Mouse (Mus musculus): ENCODE measurements around the gene Retn. TPM values are rescaled to one million over a fixed set of nuclear protein-coding genes. Genes with fewer than 3 reads are reported as not detected.

Gene Retn
- polyA plus RNA-seq, 1 experiment from 2014 or later = 0.38 TPM

- Histone ChIP-seq H3K4me1 (no peaks in the 10 kb centered on the region), H3K27ac (no peak overlapping the region), H3K4me3 (peak overlapping the region; percentile 51), H3K9ac (no peak overlapping the region), H3K4me2 (replicated peaks) (peak overlapping the region; percentile 74), H3K27me3 (peaks cover 26% of the 10 kb centered on the region), H3K9me3 (no peaks in the 10 kb centered on the region), H3K36me3 (no peaks in the 10 kb centered on the region)
- ATAC-seq (ENCODE audit: insufficient number of reproducible peaks, insufficient read depth, low FRiP score, low TSS enrichment) = 0 out of 2 replicates have a peak, but pooled peaks have one; percentile 13
- WGBS = 8% methylated on average over 8 of the region's 8 CpGs
Measured at GRCm38 (mm10) chr8:3631478-3631875, 24.1 kb upstream of the Retn start.

- Histone ChIP-seq H3K4me3 (no peak overlapping the region), H3K27me3 (no peaks in the 10 kb centered on the region), H3K4me1 (no peaks in the 10 kb centered on the region), H3K4me2 (replicated peaks) (no peak overlapping the region), H3K9me3 (no peaks in the 10 kb centered on the region), H3K9ac (no peak overlapping the region), H3K27ac (no peak overlapping the region), H3K36me3 (no peaks in the 10 kb centered on the region)
- ATAC-seq (ENCODE audit: insufficient number of reproducible peaks, insufficient read depth, low FRiP score, low TSS enrichment) = no peak
- WGBS = 22% methylated on average over 5 of the region's 5 CpGs
Measured at GRCm38 (mm10) chr8:3645804-3646203, 9.8 kb upstream of the Retn start.

- no peak for ATAC-seq (ENCODE audit: insufficient number of reproducible peaks, insufficient read depth, low FRiP score, low TSS enrichment)
- Histone ChIP-seq H3K4me3 (no peak overlapping the region), H3K9me3 (no peaks in the 10 kb centered on the region), H3K9ac (no peak overlapping the region), H3K36me3 (no peaks in the 10 kb centered on the region), H3K27ac (no peak overlapping the region), H3K4me1 (no peaks in the 10 kb centered on the region), H3K27me3 (no peaks in the 10 kb centered on the region), H3K4me2 (replicated peaks) (no peak overlapping the region)
- 78% methylated on average over 6 of the region's 6 CpGs for WGBS
Measured at GRCm38 (mm10) chr8:3646824-3647531, 8.6 kb upstream of the Retn start.

- Histone ChIP-seq H3K4me2 (replicated peaks) (no peak overlapping the region), H3K9me3 (no peaks in the 10 kb centered on the region), H3K9ac (no peak overlapping the region), H3K4me1 (no peaks in the 10 kb centered on the region), H3K36me3 (no peaks in the 10 kb centered on the region), H3K27me3 (no peaks in the 10 kb centered on the region), H3K4me3 (no peak overlapping the region), H3K27ac (no peak overlapping the region)
- ATAC-seq (ENCODE audit: insufficient number of reproducible peaks, insufficient read depth, low FRiP score, low TSS enrichment) = no peak
- WGBS = 78% methylated on average over 4 of the region's 4 CpGs
Measured at GRCm38 (mm10) chr8:3647561-3647960, 8.0 kb upstream of the Retn start.

GRCm38 (mm10) chr8:3648268-3648667 is 7.3 kb upstream of the Retn start:
- no peaks in the 10 kb centered on the region for H3K9me3 ChIP-seq
- H3K4me1 ChIP-seq = no peaks in the 10 kb centered on the region
- no peak overlapping the region for H3K9ac ChIP-seq
- no peak overlapping the region for H3K4me2 ChIP-seq (replicated peaks)
- WGBS = 73% methylated on average over 2 of the region's 2 CpGs
- no peaks in the 10 kb centered on the region for H3K36me3 ChIP-seq
- no peak overlapping the region for H3K27ac ChIP-seq
- no peaks in the 10 kb centered on the region for H3K27me3 ChIP-seq
- ATAC-seq (ENCODE audit: insufficient number of reproducible peaks, insufficient read depth, low FRiP score, low TSS enrichment) = no peak
- no peak overlapping the region for H3K4me3 ChIP-seq

- H3K27me3 ChIP-seq = no peaks in the 10 kb centered on the region
- no peak for ATAC-seq (ENCODE audit: insufficient number of reproducible peaks, insufficient read depth, low FRiP score, low TSS enrichment)
Measured at GRCm38 (mm10) chr8:3648990-3649389, 6.6 kb upstream of the Retn start.

GRCm38 (mm10) chr8:3652845-3653244 is 2.7 kb upstream of the Retn start:
- WGBS = 70% methylated on average over 3 of the region's 3 CpGs
- Histone ChIP-seq H3K27ac (no peak overlapping the region), H3K4me2 (replicated peaks) (no peak overlapping the region), H3K9ac (no peak overlapping the region), H3K27me3 (no peaks in the 10 kb centered on the region), H3K36me3 (no peaks in the 10 kb centered on the region), H3K9me3 (no peaks in the 10 kb centered on the region), H3K4me1 (peaks cover 8% of the 10 kb centered on the region), H3K4me3 (no peak overlapping the region)
- ATAC-seq (ENCODE audit: insufficient number of reproducible peaks, insufficient read depth, low FRiP score, low TSS enrichment) = no peak

More at GRCm38 (mm10) chr8:3648990-3649389, 6.6 kb upstream of the Retn start:
- Histone ChIP-seq H3K9ac (no peak overlapping the region), H3K4me2 (replicated peaks) (no peak overlapping the region), H3K4me3 (no peak overlapping the region), H3K4me1 (no peaks in the 10 kb centered on the region), H3K27ac (no peak overlapping the region), H3K36me3 (no peaks in the 10 kb centered on the region), H3K9me3 (no peaks in the 10 kb centered on the region)
- WGBS = 37% methylated on average over 1 of the region's 1 CpGs

- Histone ChIP-seq H3K9ac (no peak overlapping the region), H3K27ac (no peak overlapping the region), H3K9me3 (no peaks in the 10 kb centered on the region), H3K4me2 (replicated peaks) (no peak overlapping the region), H3K4me3 (no peak overlapping the region), H3K27me3 (no peaks in the 10 kb centered on the region), H3K36me3 (no peaks in the 10 kb centered on the region), H3K4me1 (peaks cover 8% of the 10 kb centered on the region)
- ATAC-seq (ENCODE audit: insufficient number of reproducible peaks, insufficient read depth, low FRiP score, low TSS enrichment) = no peak
- 76% methylated on average over 11 of the region's 11 CpGs for WGBS
Measured at GRCm38 (mm10) chr8:3654726-3655508, 653 bp upstream of the Retn start.

- peak overlapping the region; percentile 17; the same call in 1 of the 2 replicates for H3K4me2 ChIP-seq (replicated peaks)
- no peaks in the 10 kb centered on the region for H3K9me3 ChIP-seq
- no peak overlapping the region for H3K4me3 ChIP-seq
- no peak overlapping the region for H3K27ac ChIP-seq
- 0 out of 2 replicates have a peak overlapping the region, but pooled peaks have one; percentile 19 for H3K9ac ChIP-seq
- ATAC-seq (ENCODE audit: insufficient number of reproducible peaks, insufficient read depth, low FRiP score, low TSS enrichment) = peak; percentile 38; the same call in 1 of the 2 replicates
- peaks cover 8% of the 10 kb centered on the region for H3K4me1 ChIP-seq
- 24% methylated on average over 7 of the region's 7 CpGs for WGBS
- H3K27me3 ChIP-seq = no peaks in the 10 kb centered on the region
- H3K36me3 ChIP-seq = no peaks in the 10 kb centered on the region
Measured at GRCm38 (mm10) chr8:3656725-3657381, 1.3 kb downstream of the Retn start.

GRCm38 (mm10) chr8:3660889-3661288 is 5.3 kb downstream of the Retn start:
- no peaks in the 10 kb centered on the region for H3K27me3 ChIP-seq
- H3K36me3 ChIP-seq = no peaks in the 10 kb centered on the region
- no peak overlapping the region for H3K27ac ChIP-seq
- 79% methylated on average over 8 of the region's 8 CpGs for WGBS
- no peak for ATAC-seq (ENCODE audit: insufficient number of reproducible peaks, insufficient read depth, low FRiP score, low TSS enrichment)
- H3K4me1 ChIP-seq = peaks cover 8% of the 10 kb centered on the region
- H3K9me3 ChIP-seq = no peaks in the 10 kb centered on the region
- H3K4me2 ChIP-seq (replicated peaks) = no peak overlapping the region
- H3K9ac ChIP-seq = no peak overlapping the region
- H3K4me3 ChIP-seq = no peak overlapping the region

GRCm38 (mm10) chr8:3664405-3664804 is 8.8 kb downstream of the Retn start:
- Histone ChIP-seq H3K9ac (no peak overlapping the region), H3K27me3 (no peaks in the 10 kb centered on the region), H3K4me1 (no peaks in the 10 kb centered on the region), H3K4me3 (no peak overlapping the region), H3K27ac (no peak overlapping the region), H3K4me2 (replicated peaks) (no peak overlapping the region), H3K9me3 (no peaks in the 10 kb centered on the region), H3K36me3 (no peaks in the 10 kb centered on the region)
- WGBS = 59% methylated on average over 5 of the region's 5 CpGs
- no peak for ATAC-seq (ENCODE audit: insufficient number of reproducible peaks, insufficient read depth, low FRiP score, low TSS enrichment)

Measured in embryonic facial prominence, embryonic 12.5 days (tissue).